Mouse (Mus musculus) forebrain, embryonic 11.5 days (tissue): ENCODE data around the gene Nkd1. TPM values are rescaled to one million over a fixed set of nuclear protein-coding genes. Genes with fewer than 3 reads are reported as not detected.

Experiments used
- ATAC-seq: fragments of 200-750 bp; cut with Nextera tagmentation; replicated peaks from 2 replicates; pipeline ENCODE4 v1.8.0; 2017; ENCODE audit warnings: moderate TSS enrichment; ENCODE audit not compliant: low FRiP score
- DNase-seq: peaks from one replicate; pipeline ENCODE4 v3.0.0-alpha.2; 2017; ENCODE audit warnings: low spot score
- H3K27ac ChIP-seq: fragments of 300-500 bp; sonication (generic); 2 replicates; pipeline ENCODE4 v1.5.1; 2014; ENCODE audit warnings: low read depth, low read length
- H3K27me3 ChIP-seq: fragments of 300-500 bp; sonication (generic); 2 replicates; pipeline ENCODE4 v1.6.1; 2014; ENCODE audit warnings: mild to moderate bottlenecking, low read length, mixed read lengths; ENCODE audit not compliant: control insufficient read depth, insufficient read depth
- H3K36me3 ChIP-seq: fragments of 300-500 bp; sonication (generic); 2 replicates; pipeline ENCODE4 v1.6.1; 2014; ENCODE audit warnings: mild to moderate bottlenecking, low read length, moderate library complexity, mixed read lengths; ENCODE audit not compliant: control insufficient read depth, insufficient read depth
- H3K4me1 ChIP-seq: fragments of 300-500 bp; sonication (generic); replicated peaks from 2 replicates; pipeline ENCODE4 v1.6.1; 2014; ENCODE audit warnings: low read length, mixed read lengths; ENCODE audit not compliant: control insufficient read depth, insufficient read depth
- H3K4me2 ChIP-seq: fragments of 300-500 bp; sonication (generic); 2 replicates; pipeline ENCODE4 v1.6.1; 2014; ENCODE audit warnings: low read depth, mild to moderate bottlenecking, low read length, moderate library complexity, mixed read lengths; ENCODE audit not compliant: severe bottlenecking
- H3K4me3 ChIP-seq: fragments of 300-500 bp; sonication (generic); 2 replicates; pipeline ENCODE4 v1.5.1; 2014; ENCODE audit warnings: low read depth, low read length
- H3K9ac ChIP-seq: fragments of 300-500 bp; sonication (generic); 2 replicates; pipeline ENCODE4 v1.6.1; 2014; ENCODE audit warnings: low read length
- H3K9me3 ChIP-seq: fragments of 300-500 bp; sonication (generic); 2 replicates; pipeline ENCODE4 v1.6.1; 2016; ENCODE audit warnings: low read length, mixed read lengths; ENCODE audit not compliant: control insufficient read depth
- WGBS: fragments of 180-500 bp; shearing (Covaris S2); extraction: QIAGEN DNeasy Blood & Tissue Kit; methylation state at CpG from one replicate; pipeline ENCODE4 v1.1.7; 2014; 5-methylcytosine and 5-hydroxymethylcytosine counted together
- polyA plus RNA-seq: library from polyadenylated mRNA; unstranded; fragments of >200 nt; fragmentation: Nextera tagmentation; extraction: Ambion mirVana; gene quantifications from 2 replicates; pipeline ENCODE4 v1.2.1, GENCODE M21; 2014

Gene Nkd1
- polyA plus RNA-seq, 1 experiment from 2014 or later = 63.0 TPM

- 73% methylated on average over 5 of the region's 5 CpGs for WGBS
- H3K4me1 ChIP-seq = peaks cover 19% of the 10 kb centered on the region
- H3K4me3 ChIP-seq = no peak overlapping the region
- no peak overlapping the region for H3K27ac ChIP-seq
- no peaks in the 10 kb centered on the region for H3K9me3 ChIP-seq
- no peak for DNase-seq
- no peak for ATAC-seq
- H3K4me2 ChIP-seq = no peak overlapping the region
- H3K27me3 ChIP-seq = no peaks in the 10 kb centered on the region
- H3K36me3 ChIP-seq = no peaks in the 10 kb centered on the region
- no peak overlapping the region for H3K9ac ChIP-seq
Measured at GRCm38 (mm10) chr8:88526296-88526695, 5.1 kb downstream of the Nkd1 start.

GRCm38 (mm10) chr8:88528186-88528585 is 7.0 kb downstream of the Nkd1 start:
- Histone ChIP-seq H3K9me3 (no peaks in the 10 kb centered on the region), H3K4me2 (no peak overlapping the region), H3K9ac (no peak overlapping the region), H3K36me3 (no peaks in the 10 kb centered on the region), H3K4me1 (peaks cover 11% of the 10 kb centered on the region; the same call in 1 of the 2 replicates), H3K27me3 (no peaks in the 10 kb centered on the region), H3K4me3 (no peak overlapping the region), H3K27ac (no peak overlapping the region)
- DNase-seq = no peak
- WGBS = 88% methylated on average over 9 of the region's 9 CpGs
- ATAC-seq = no peak

GRCm38 (mm10) chr8:88529798-88530197 is 8.6 kb downstream of the Nkd1 start:
- DNase-seq (no peak), ATAC-seq (no peak)
- Histone ChIP-seq H3K9me3 (no peaks in the 10 kb centered on the region), H3K4me1 (0 out of 2 replicates have a peak, but pooled peaks cover 5% of the 10 kb centered on the region), H3K36me3 (no peaks in the 10 kb centered on the region), H3K4me2 (no peak overlapping the region), H3K4me3 (no peak overlapping the region), H3K27me3 (no peaks in the 10 kb centered on the region), H3K27ac (no peak overlapping the region), H3K9ac (no peak overlapping the region)
- WGBS = 91% methylated on average over 4 of the region's 4 CpGs

- Histone ChIP-seq H3K27me3 (no peaks in the 10 kb centered on the region), H3K36me3 (no peaks in the 10 kb centered on the region), H3K9ac (no peak overlapping the region), H3K4me1 (no peaks in the 10 kb centered on the region), H3K4me2 (no peak overlapping the region), H3K27ac (no peak overlapping the region), H3K9me3 (no peaks in the 10 kb centered on the region), H3K4me3 (no peak overlapping the region)
- no peak for ATAC-seq
- DNase-seq = no peak
- whole genome bisulfite sequencing = 43% methylated on average over 2 of the region's 2 CpGs
Measured at GRCm38 (mm10) chr8:88537081-88537480, 15.9 kb downstream of the Nkd1 start.

- Histone ChIP-seq H3K36me3 (no peaks in the 10 kb centered on the region), H3K4me3 (no peak overlapping the region), H3K9me3 (no peaks in the 10 kb centered on the region), H3K4me2 (no peak overlapping the region), H3K27me3 (no peaks in the 10 kb centered on the region), H3K9ac (no peak overlapping the region), H3K27ac (no peak overlapping the region), H3K4me1 (no peaks in the 10 kb centered on the region)
- no peak for DNase-seq
- 82% methylated on average over 19 of the region's 19 CpGs for WGBS
- no peak for ATAC-seq
Measured at GRCm38 (mm10) chr8:88537998-88538975, 17.1 kb downstream of the Nkd1 start.

- ATAC-seq (no peak), DNase-seq (no peak)
- no peaks in the 10 kb centered on the region for H3K27me3 ChIP-seq
- 90% methylated on average over 7 of the region's 7 CpGs for WGBS
- H3K36me3 ChIP-seq = no peaks in the 10 kb centered on the region
- H3K4me1 ChIP-seq = no peaks in the 10 kb centered on the region
- no peak overlapping the region for H3K9ac ChIP-seq
- H3K4me3 ChIP-seq = no peak overlapping the region
- H3K4me2 ChIP-seq = no peak overlapping the region
- H3K9me3 ChIP-seq = no peaks in the 10 kb centered on the region
- H3K27ac ChIP-seq = no peak overlapping the region
Measured at GRCm38 (mm10) chr8:88538976-88539371, 17.8 kb downstream of the Nkd1 start.

- H3K36me3 ChIP-seq = no peaks in the 10 kb centered on the region
- no peak overlapping the region for H3K9ac ChIP-seq
- H3K27me3 ChIP-seq = no peaks in the 10 kb centered on the region
- no peaks in the 10 kb centered on the region for H3K4me1 ChIP-seq
- 79% methylated on average over 4 of the region's 4 CpGs for WGBS
- no peak overlapping the region for H3K27ac ChIP-seq
- H3K4me3 ChIP-seq = no peak overlapping the region
- ATAC-seq = no peak
- no peak overlapping the region for H3K4me2 ChIP-seq
- DNase-seq = no peak
- no peaks in the 10 kb centered on the region for H3K9me3 ChIP-seq
Measured at GRCm38 (mm10) chr8:88539963-88540362, 18.8 kb downstream of the Nkd1 start.

GRCm38 (mm10) chr8:88542596-88543213 is 21.6 kb downstream of the Nkd1 start:
- DNase-seq (no peak), ATAC-seq (no peak)
- Histone ChIP-seq H3K9ac (no peak overlapping the region), H3K27ac (no peak overlapping the region), H3K9me3 (no peaks in the 10 kb centered on the region), H3K4me2 (no peak overlapping the region), H3K36me3 (no peaks in the 10 kb centered on the region), H3K4me1 (no peaks in the 10 kb centered on the region), H3K4me3 (no peak overlapping the region), H3K27me3 (no peaks in the 10 kb centered on the region)
- WGBS = 90% methylated on average over 9 of the region's 9 CpGs
